Mouse (Mus musculus): ENCODE results near the gene Ampd3. TPM values are rescaled to one million over a fixed set of nuclear protein-coding genes. Genes with fewer than 3 reads are reported as not detected.
A peak's percentile ranks its signal among the peaks of the same experiment; 100 is the strongest.

Ampd3 gene
- total and polyA plus RNA-seq, 3 experiments = 14.8 to 22.3 TPM; not detected in 1

- no peak for TF ChIP-seq ZC3H11A (IDR thresholded peaks at IDR 0.05; ENCODE audit: low read depth, low read length)
- peak; percentile 82 for TF ChIP-seq ELF1 (IDR thresholded peaks at IDR 0.05; ENCODE audit: low read depth, low read length)
- 0 out of 2 replicates have a peak, but pooled peaks have one; percentile 37 for TF ChIP-seq ZMIZ1 (IDR thresholded peaks at IDR 0.05; ENCODE audit: low read depth, low read length)
- TF ChIP-seq EP300 (IDR thresholded peaks at IDR 0.05; ENCODE audit: low read depth in 1 of 2, low read length in 2 of 2) = peak in 1 of 2 experiments; percentile 58
- peak; percentile 71 for TF ChIP-seq SIN3A (IDR thresholded peaks at IDR 0.05; ENCODE audit: low read length)
- no peak for TF ChIP-seq CTCF (IDR thresholded peaks at IDR 0.05 in 2 of 3, conservative IDR thresholded peaks at IDR 0.05 in 1 of 3; ENCODE audit: control insufficient read depth in 1 of 3, insufficient read depth in 1 of 3, low read depth in 2 of 3, low read length in 3 of 3, poor library complexity in 1 of 3, severe bottlenecking in 1 of 3)
Measured at GRCm38 (mm10) chr7:110773204-110774002, 5.4 kb downstream of the Ampd3 start (continued).

GRCm38 (mm10) chr7:110774077-110774476 is 6.1 kb downstream of the Ampd3 start:
- peaks cover 6% of the 10 kb centered on the region for H3K79me2 ChIP-seq (ENCODE audit: control insufficient read depth, insufficient read depth, low read length, poor library complexity)
- no peak for TF ChIP-seq MEF2A (IDR thresholded peaks at IDR 0.05; ENCODE audit: extremely low read depth, insufficient replicate concordance, low read depth, low read length, poor library complexity, severe bottlenecking)
- TF ChIP-seq HCFC1 (IDR thresholded peaks at IDR 0.05; ENCODE audit: low read depth, low read length) = no peak
- peak; percentile 66; the same call in 1 of the 2 replicates for TF ChIP-seq ZMIZ1 (IDR thresholded peaks at IDR 0.05; ENCODE audit: low read depth, low read length)
- TF ChIP-seq EP300 (IDR thresholded peaks at IDR 0.05; ENCODE audit: low read depth in 1 of 2, low read length in 2 of 2) = peak; percentile 62 to 70
- TF ChIP-seq ZC3H11A (IDR thresholded peaks at IDR 0.05; ENCODE audit: low read depth, low read length) = no peak
- peak; percentile 84 for TF ChIP-seq TCF12 (IDR thresholded peaks at IDR 0.05; ENCODE audit: low read depth, low read length)
- 0 out of 2 replicates have a peak, but pooled peaks have one; percentile 56 for TF ChIP-seq MYB (IDR thresholded peaks at IDR 0.05; ENCODE audit: low read depth, low read length)
- TF ChIP-seq CHD1 (IDR thresholded peaks at IDR 0.05; ENCODE audit: low read depth, low read length) = 0 out of 2 replicates have a peak, but pooled peaks have one; percentile 86
- TF ChIP-seq MXI1 (IDR thresholded peaks at IDR 0.05; ENCODE audit: low read depth, low read length) = peak; percentile 68
- TF ChIP-seq KAT2A (conservative IDR thresholded peaks at IDR 0.05; ENCODE audit: low read depth, low read length) = no peak
- TF ChIP-seq GATA1 (IDR thresholded peaks at IDR 0.05; ENCODE audit: low read depth, low read length) = peak; percentile 83
- TF ChIP-seq USF1 (IDR thresholded peaks at IDR 0.05; ENCODE audit: low read depth, low read length) = no peak
- TF ChIP-seq NELFE (IDR thresholded peaks at IDR 0.05; ENCODE audit: low read depth, low read length) = peak; percentile 39; the same call in 1 of the 2 replicates
- peak; percentile 40 for TF ChIP-seq TAL1 (IDR thresholded peaks at IDR 0.05; ENCODE audit: low read length)
- no peak; a peak in 1 of 4 replicates for TF ChIP-seq POLR2A (IDR thresholded peaks at IDR 0.05; ENCODE audit: control insufficient read depth in 1 of 2, insufficient read depth in 1 of 2, low read depth in 1 of 2, low read length in 2 of 2, poor library complexity in 1 of 2)
- peak; percentile 33; the same call in 1 of the 2 replicates for TF ChIP-seq RCOR1 (IDR thresholded peaks at IDR 0.05; ENCODE audit: low read depth, low read length)
- TF ChIP-seq ETS1 (IDR thresholded peaks at IDR 0.05; ENCODE audit: low read depth, low read length) = peak; percentile 65
- TF ChIP-seq BHLHE40 (IDR thresholded peaks at IDR 0.05; ENCODE audit: borderline replicate concordance, low read depth, low read length) = peak; percentile 29; the same call in 1 of the 2 replicates
- TF ChIP-seq SIN3A (IDR thresholded peaks at IDR 0.05; ENCODE audit: low read length) = peak; percentile 60
- peak; percentile 27; the same call in 1 of the 2 replicates for TF ChIP-seq MAX (IDR thresholded peaks at IDR 0.05; ENCODE audit: low read length)
- peak; percentile 72 for DNase-seq (ENCODE audit: low read depth, low spot score)
- no peaks in the 10 kb centered on the region for H3K27me3 ChIP-seq (ENCODE audit: control insufficient read depth in 1 of 2, insufficient read depth in 2 of 2, low read length in 2 of 2)
- no peaks in the 10 kb centered on the region for H3K9me3 ChIP-seq (replicated peaks; ENCODE audit: insufficient read depth, low read length)
- peak overlapping the region; percentile 71 for H3K9ac ChIP-seq (ENCODE audit: control insufficient read depth, low read depth, low read length, poor library complexity, severe bottlenecking)
- peak overlapping the region; percentile 91 for H3K27ac ChIP-seq (ENCODE audit: control insufficient read depth, low read depth, low read length)
- peak overlapping the region; percentile 55 to 83 for H3K4me3 ChIP-seq (ENCODE audit: control insufficient read depth in 1 of 2, insufficient read depth in 1 of 2, low read depth in 2 of 2, low read length in 2 of 2)
- peaks cover 17 to 52% of the 10 kb centered on the region in 2 experiments for H3K4me1 ChIP-seq (ENCODE audit: control insufficient read depth in 1 of 2, insufficient read depth in 2 of 2, low read length in 2 of 2)
- peaks cover 0 to 61% of the 10 kb centered on the region in 2 experiments; a peak in 2 of 4 replicates for H3K36me3 ChIP-seq (ENCODE audit: control insufficient read depth in 1 of 2, insufficient read depth in 2 of 2, low read length in 2 of 2)
